9 mouse cellular contexts compared by ENCODE assay signal in the genomic region with DNA sequence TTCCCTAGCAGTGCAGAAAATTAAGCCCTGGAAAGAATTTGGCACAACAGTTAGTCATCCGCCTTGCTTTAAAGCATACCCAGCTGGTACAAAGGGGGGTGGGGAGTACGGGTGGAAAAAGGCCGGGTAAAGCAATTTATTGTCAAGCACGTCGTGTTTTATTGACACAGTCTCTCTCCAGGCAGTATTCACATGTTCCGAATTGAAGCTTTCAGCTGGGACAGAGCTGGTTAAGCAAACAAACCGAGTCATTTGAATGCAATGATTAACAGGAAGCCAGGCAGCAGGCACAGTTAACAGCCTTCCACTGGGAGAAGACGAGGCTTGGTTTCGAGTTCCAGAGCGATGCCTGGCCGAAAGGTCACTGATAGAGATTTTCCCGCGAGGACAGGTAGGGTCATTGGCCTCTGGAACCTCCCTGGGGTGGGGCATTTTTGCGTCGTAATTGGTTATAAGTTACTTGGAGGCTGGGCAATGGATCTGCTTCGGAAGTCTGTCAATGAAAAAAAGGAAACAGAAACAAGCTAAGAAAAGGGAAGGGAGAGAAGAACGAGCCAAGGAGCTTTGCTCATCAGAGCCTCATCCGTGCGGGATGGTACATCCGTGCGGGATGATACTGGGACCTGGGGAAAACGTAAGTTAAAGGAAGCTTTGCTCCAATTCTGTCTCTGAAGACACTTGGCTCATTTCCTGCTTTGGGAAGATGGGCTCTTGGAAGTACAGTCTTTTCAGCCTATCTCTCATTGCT. TPM values are rescaled to one million over a fixed set of nuclear protein-coding genes. Genes with fewer than 3 reads are reported as not detected.
DNase-seq lines count a peak whose midpoint lies in the region; ATAC-seq lines count a peak whose summit lies in the region.
"Had no signal": no experiment of that assay in that cellular context is flagged by ENCODE, and none has a peak within 500 bp of the region (broad histone marks: within the 10 kb centered on the region; RNA-seq: fewer than 3 reads in every experiment).

Gene Gcnt2, plus strand, starts transcription at position 103 of the 748 bp plus-strand sequence.

- peak; percentile 51; the same call in 1 of the 2 replicates for ATAC-seq in forebrain, embryonic 12.5 days (ENCODE audit: low FRiP score)
- no peak for ATAC-seq in forebrain, embryonic 11.5 days (replicated peaks; ENCODE audit: low FRiP score)
- peak; percentile 28; the same call in 1 of the 2 replicates for ATAC-seq in lung, embryonic 15.5 days (ENCODE audit: borderline replicate concordance, extremely low read depth, low FRiP score, low TSS enrichment)

- no peaks in the 10 kb centered on the region for H3K27me3 ChIP-seq in forebrain, embryonic 12.5 days
- no peaks in the 10 kb centered on the region for H3K27me3 ChIP-seq in forebrain, embryonic 11.5 days (ENCODE audit: control insufficient read depth, insufficient read depth, low read length)
- no peaks in the 10 kb centered on the region for H3K27me3 ChIP-seq in embryonic facial prominence, embryonic 10.5 days (replicated peaks; ENCODE audit: low read depth, poor library complexity, severe bottlenecking)
- no peaks in the 10 kb centered on the region for H3K27me3 ChIP-seq in lung, embryonic 15.5 days

- no peak within 1 kb of the TSS for H3K4me3 ChIP-seq in forebrain, embryonic 12.5 days (replicated peaks)
- no peak within 1 kb of the TSS for H3K4me3 ChIP-seq in forebrain, embryonic 11.5 days (ENCODE audit: low read depth, low read length)
- H3K4me3 ChIP-seq in embryonic facial prominence, embryonic 10.5 days = peak within 1 kb of the TSS; percentile 34; the same call in 1 of the 2 replicates
- H3K4me3 ChIP-seq in lung, embryonic 15.5 days = peak within 1 kb of the TSS; percentile 32
- H3K4me3 ChIP-seq: midbrain, embryonic 12.5 days had no signal

- 69% methylated on average over 22 of the region's 22 CpGs for WGBS in forebrain, embryonic 12.5 days
- 71% methylated on average over 22 of the region's 22 CpGs for WGBS in forebrain, embryonic 11.5 days
- WGBS in embryonic facial prominence, embryonic 10.5 days = 46% methylated on average over 22 of the region's 22 CpGs
- 28% methylated on average over 22 of the region's 22 CpGs for WGBS in lung, embryonic 15.5 days

- H3K4me1 ChIP-seq in forebrain, embryonic 12.5 days = no peaks in the 10 kb centered on the region
- H3K4me1 ChIP-seq in forebrain, embryonic 11.5 days (replicated peaks; ENCODE audit: control insufficient read depth, insufficient read depth, low read length) = no peaks in the 10 kb centered on the region
- peaks cover 15% of the 10 kb centered on the region for H3K4me1 ChIP-seq in embryonic facial prominence, embryonic 10.5 days
- H3K4me1 ChIP-seq in lung, embryonic 15.5 days = peaks cover 18% of the 10 kb centered on the region; the same call in 1 of the 2 replicates
- H3K4me1 ChIP-seq: midbrain, embryonic 12.5 days had no signal

- H3K36me3 ChIP-seq in forebrain, embryonic 12.5 days (replicated peaks) = no peaks in the 10 kb centered on the region
- no peaks in the 10 kb centered on the region for H3K36me3 ChIP-seq in forebrain, embryonic 11.5 days (ENCODE audit: control insufficient read depth, insufficient read depth, low read length)
- H3K36me3 ChIP-seq in embryonic facial prominence, embryonic 10.5 days (replicated peaks) = no peaks in the 10 kb centered on the region
- no peaks in the 10 kb centered on the region for H3K36me3 ChIP-seq in lung, embryonic 15.5 days
- H3K36me3 ChIP-seq: midbrain, embryonic 12.5 days had no signal

- H3K27ac ChIP-seq in forebrain, embryonic 12.5 days = no peak within 1 kb of the TSS
- H3K27ac ChIP-seq in forebrain, embryonic 11.5 days (ENCODE audit: low read depth, low read length) = no peak within 1 kb of the TSS
- H3K27ac ChIP-seq in embryonic facial prominence, embryonic 10.5 days (replicated peaks) = no peak within 1 kb of the TSS
- H3K27ac ChIP-seq in lung, embryonic 15.5 days = no peak within 1 kb of the TSS
- H3K27ac ChIP-seq: midbrain, embryonic 12.5 days had no signal

- H3K9me3 ChIP-seq in forebrain, embryonic 12.5 days = no peaks in the 10 kb centered on the region
- H3K9me3 ChIP-seq in forebrain, embryonic 11.5 days (ENCODE audit: control insufficient read depth, low read length) = no peaks in the 10 kb centered on the region; the same call in 1 of the 2 replicates
- no peaks in the 10 kb centered on the region for H3K9me3 ChIP-seq in embryonic facial prominence, embryonic 10.5 days
- H3K9me3 ChIP-seq in lung, embryonic 15.5 days = no peaks in the 10 kb centered on the region
- H3K9me3 ChIP-seq: midbrain, embryonic 12.5 days had no signal

- H3K9ac ChIP-seq in forebrain, embryonic 12.5 days = no peak within 1 kb of the TSS
- H3K9ac ChIP-seq in forebrain, embryonic 11.5 days (ENCODE audit: low read length) = no peak within 1 kb of the TSS
- peak within 1 kb of the TSS; percentile 30 for H3K9ac ChIP-seq in lung, embryonic 15.5 days
- H3K9ac ChIP-seq: midbrain, embryonic 12.5 days had no signal

- H3K4me2 ChIP-seq in forebrain, embryonic 12.5 days = no peak within 1 kb of the TSS
- no peak within 1 kb of the TSS for H3K4me2 ChIP-seq in forebrain, embryonic 11.5 days (ENCODE audit: low read depth, low read length, severe bottlenecking)
- H3K4me2 ChIP-seq in lung, embryonic 15.5 days = peak within 1 kb of the TSS; percentile 55
- H3K4me2 ChIP-seq: midbrain, embryonic 12.5 days had no signal

- no peak for DNase-seq in forebrain, embryonic 11.5 days (ENCODE audit: low spot score)
- DNase-seq in embryonic facial prominence, embryonic 10.5 days (ENCODE audit: low spot score) = peak; percentile 15
- DNase-seq in heart, postnatal 4 days = peak; percentile 27
- peak; percentile 36 to 45 for DNase-seq in layer of hippocampus, adult 8-10 months (ENCODE audit: low spot score in 2 of 2)
- peak; percentile 8 for DNase-seq in right cerebral cortex, postnatal 4 days
- DNase-seq in gastrocnemius, postnatal 25 days = no peak

RNA-seq across cellular contexts. Expression of gene Gcnt2, which starts in this region (rescaled TPM):
- polyA plus RNA-seq in forebrain, embryonic 12.5 days (2016; fragmentation: Nextera tagmentation; extraction: Ambion mirVana) = 3.6 and 4.4 TPM in 2 replicates
- polyA plus RNA-seq in forebrain, embryonic 11.5 days (2014; fragmentation: Nextera tagmentation; extraction: Ambion mirVana) = 2.8 and 3.8 TPM in 2 replicates
- polyA plus RNA-seq in embryonic facial prominence, embryonic 10.5 days (2016; fragmentation: Nextera tagmentation; extraction: Ambion mirVana) = 2.1 and 2.9 TPM in 2 replicates
- 10 to 100 TPM; 12.7 to 14.5 TPM for total RNA-seq in heart, postnatal 4 days (2021)
- total RNA-seq in layer of hippocampus, adult 8-10 months (2022) = 10 to 100 TPM; 14.9 to 21.2 (median 18.1) TPM
- 2.5 and 4.0 TPM in 2 replicates for polyA plus RNA-seq in lung, embryonic 15.5 days (2015; fragmentation: Nextera tagmentation; extraction: Ambion mirVana)
- 1 to 10 TPM; 4.9 to 5.3 TPM for total RNA-seq in gastrocnemius, postnatal 25 days (2021)

Comparison
In these comparisons a context has a peak if more than half of its experiments do, and no peak if none do; other contexts are left out.
1. H3K4me3 ChIP-seq: peak in embryonic facial prominence, embryonic 10.5 days (single experiment) and lung, embryonic 15.5 days (single experiment); none in forebrain, embryonic 12.5 days (single experiment) and forebrain, embryonic 11.5 days (single experiment).
2. DNase-seq: peak in embryonic facial prominence, embryonic 10.5 days (single experiment), heart, postnatal 4 days (single experiment), layer of hippocampus, adult 8-10 months (2 of 2) and right cerebral cortex, postnatal 4 days (single experiment); none in forebrain, embryonic 11.5 days (single experiment) and gastrocnemius, postnatal 25 days (single experiment).